Mouse (Mus musculus) C2C12 (cell line): ENCODE results near the gene Chuk. TPM values are rescaled to one million over a fixed set of nuclear protein-coding genes. Genes with fewer than 3 reads are reported as not detected.
A peak's percentile ranks its signal among the peaks of the same experiment; 100 is the strongest.

Source experiments
- H3K27me3 ChIP-seq: one replicate; pipeline ENCODE4 v1.6.1; 2011; ENCODE audit not compliant: control insufficient read depth, insufficient read depth, insufficient read length
- H3K36me3 ChIP-seq: one replicate; pipeline ENCODE4 v1.6.1; 2011; ENCODE audit not compliant: control insufficient read depth, insufficient read depth
- H3K4me3 ChIP-seq: one replicate; pipeline ENCODE4 v1.5.1; 2011; ENCODE audit warnings: mild to moderate bottlenecking, control low read depth; ENCODE audit not compliant: poor library complexity, insufficient read depth, severe bottlenecking
- H3K79me2 ChIP-seq: one replicate; pipeline ENCODE4 v1.6.1; 2011; ENCODE audit not compliant: control insufficient read depth, insufficient read depth
- H3K79me3 ChIP-seq: one replicate; pipeline ENCODE4 v1.6.1; 2011; ENCODE audit warnings: low read depth, control low read depth
- H3ac ChIP-seq: one replicate; pipeline ENCODE3; 2011; ENCODE audit warnings: low read depth; ENCODE audit not compliant: control insufficient read depth, insufficient read length
- CEBPB ChIP-seq: IDR thresholded peaks from one replicate; pipeline ENCODE4 v1.6.1; 2011; ENCODE audit warnings: low read depth, mild to moderate bottlenecking, control low read depth, moderate library complexity
- CTCF ChIP-seq: IDR thresholded peaks from one replicate; pipeline ENCODE4 v1.5.1; 2011; ENCODE audit not compliant: control insufficient read depth, insufficient read depth, insufficient read length
- FOSL1 ChIP-seq: IDR thresholded peaks from one replicate; pipeline ENCODE4 v1.8.0; 2011; ENCODE audit warnings: mild to moderate bottlenecking, low read length; ENCODE audit not compliant: poor library complexity, insufficient read depth, severe bottlenecking
- MAX ChIP-seq: IDR thresholded peaks from one replicate; pipeline ENCODE4 v1.6.1; 2011; ENCODE audit warnings: mild to moderate bottlenecking, control low read depth
- MYOD1 ChIP-seq: IDR thresholded peaks from one replicate; pipeline ENCODE4 v1.6.1; 2011; ENCODE audit warnings: low read depth; ENCODE audit not compliant: control insufficient read depth, insufficient read length
- MYOG ChIP-seq: IDR thresholded peaks from one replicate; pipeline ENCODE4 v1.6.1; 2011; ENCODE audit not compliant: control insufficient read depth, insufficient read length; ENCODE audit errors: extremely low read depth
- USF1 ChIP-seq: IDR thresholded peaks from one replicate; pipeline ENCODE4 v1.6.1; 2011; ENCODE audit warnings: low read depth, mild to moderate bottlenecking, control low read depth, moderate library complexity
- polyA plus RNA-seq: library from polyadenylated mRNA; unstranded; fragments of >200 nt; fragmentation: generic; extraction: Trizol; gene quantifications from one replicate; pipeline ENCODE4 v1.2.1, GENCODE M21; 2012; ENCODE audit warnings: missing spikeins

Gene Chuk
- polyA plus RNA-seq, 1 experiment: 9.7 TPM

- peaks cover 8% of the 10 kb centered on the region for H3K27me3 ChIP-seq
- no peak overlapping the region for H3K4me3 ChIP-seq
- peaks cover 35% of the 10 kb centered on the region for H3K36me3 ChIP-seq
- peaks cover 13% of the 10 kb centered on the region for H3K79me3 ChIP-seq
- no peak for TF ChIP-seq USF1
- H3ac ChIP-seq: peak overlapping the region; percentile 44
- peaks cover 28% of the 10 kb centered on the region for H3K79me2 ChIP-seq
Observed at GRCm38 (mm10) chr19:44146568-44146879, 39.2 kb upstream of the Chuk start.

GRCm38 (mm10) chr19:44145702-44146567 lies 38.7 kb upstream of the Chuk start, which contains the start of gene Bloc1s2:
Bloc1s2 (minus strand) TSS chr19:44146446.
- peak within 1 kb of the TSS; percentile 63 for H3ac ChIP-seq
- H3K79me2 ChIP-seq: peaks cover 28% of the 10 kb centered on the region
- peak within 1 kb of the TSS; percentile 79 for H3K4me3 ChIP-seq
- H3K27me3 ChIP-seq: peaks cover 8% of the 10 kb centered on the region
- peaks cover 41% of the 10 kb centered on the region for H3K36me3 ChIP-seq
- H3K79me3 ChIP-seq: peaks cover 13% of the 10 kb centered on the region
- TF ChIP-seq CTCF (no peak), MYOG (no peak), MAX (peak; percentile 13)

DNA sequence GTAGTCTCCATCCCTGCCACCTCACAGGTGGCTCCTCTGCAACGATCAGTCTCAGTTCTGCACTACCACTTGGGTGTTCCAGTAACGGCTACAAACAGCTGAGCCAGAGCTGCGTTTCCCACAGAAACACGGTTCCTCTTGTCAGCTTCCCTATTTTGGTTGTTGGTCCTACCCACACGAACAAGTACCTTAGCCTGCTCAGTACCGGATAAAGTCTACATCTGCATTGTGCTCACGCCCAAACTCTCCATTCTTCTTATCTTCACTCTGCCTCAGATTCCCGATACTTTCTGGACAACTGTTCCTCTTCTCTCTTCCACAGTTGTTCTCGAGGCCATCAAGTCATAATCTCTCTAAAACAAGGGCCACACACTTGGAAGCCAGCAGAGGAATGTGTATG lies 37.1 kb upstream of the Chuk start:
- H3ac ChIP-seq: no peak overlapping the region
- TF ChIP-seq USF1 (no peak), MYOD1 (no peak), MAX (no peak), CEBPB (no peak), FOSL1 (no peak), MYOG (no peak), CTCF (no peak)
- H3K79me3 ChIP-seq: peaks cover 13% of the 10 kb centered on the region
- peaks cover 28% of the 10 kb centered on the region for H3K79me2 ChIP-seq
- H3K36me3 ChIP-seq: peaks cover 57% of the 10 kb centered on the region
- H3K27me3 ChIP-seq: peaks cover 3% of the 10 kb centered on the region
- no peak overlapping the region for H3K4me3 ChIP-seq

- Histone ChIP-seq H3K79me3 (peaks cover 25% of the 10 kb centered on the region), H3K4me3 (peak overlapping the region; percentile 86), H3ac (no peak overlapping the region), H3K79me2 (peaks cover 34% of the 10 kb centered on the region), H3K27me3 (no peaks in the 10 kb centered on the region), H3K36me3 (peaks cover 43% of the 10 kb centered on the region)
- TF ChIP-seq CEBPB: no peak
- TF ChIP-seq USF1: no peak
- no peak for TF ChIP-seq MYOD1
- no peak for TF ChIP-seq CTCF
- no peak for TF ChIP-seq MAX
- TF ChIP-seq FOSL1: no peak
- TF ChIP-seq MYOG: no peak
Observed at GRCm38 (mm10) chr19:44135960-44136485, 28.7 kb upstream of the Chuk start.

GRCm38 (mm10) chr19:44135072-44135959 lies 28.0 kb upstream of the Chuk start, which contains the start of gene Cwf19l1:
Cwf19l1 (minus strand) TSS chr19:44135876.
- H3K79me2 ChIP-seq: peaks cover 34% of the 10 kb centered on the region
- H3K79me3 ChIP-seq: peaks cover 25% of the 10 kb centered on the region
- H3K4me3 ChIP-seq: peak within 1 kb of the TSS; percentile 86
- peak within 1 kb of the TSS; percentile 86 for H3ac ChIP-seq
- H3K27me3 ChIP-seq: no peaks in the 10 kb centered on the region
- TF ChIP-seq USF1 (no peak), FOSL1 (no peak), MYOD1 (no peak), MYOG (no peak), CTCF (no peak), MAX (no peak), CEBPB (no peak)
- H3K36me3 ChIP-seq: peaks cover 43% of the 10 kb centered on the region

DNA sequence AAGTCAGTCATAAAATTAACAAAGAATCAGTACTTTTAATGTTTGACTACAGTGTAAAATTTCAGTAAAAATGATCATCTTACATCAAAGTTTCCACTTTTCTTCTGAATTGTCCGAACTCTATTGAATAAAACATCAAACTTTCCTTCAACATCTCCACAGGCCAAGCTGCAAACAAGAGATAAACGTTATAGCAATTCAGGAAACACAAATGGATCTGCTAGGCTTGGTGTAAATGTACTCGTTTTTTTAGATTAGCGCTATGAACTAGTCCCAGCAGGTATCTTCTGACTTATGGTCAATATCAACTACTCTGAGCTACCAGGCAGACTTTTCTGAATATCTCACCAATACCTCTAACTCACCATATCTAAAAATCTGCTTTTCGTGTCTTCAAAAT lies 25.6 kb upstream of the Chuk start:
- Histone ChIP-seq H3K79me3 (peaks cover 25% of the 10 kb centered on the region), H3K36me3 (peaks cover 43% of the 10 kb centered on the region), H3K4me3 (no peak overlapping the region), H3ac (no peak overlapping the region), H3K79me2 (peaks cover 34% of the 10 kb centered on the region), H3K27me3 (no peaks in the 10 kb centered on the region)
- no peak for TF ChIP-seq MYOD1
- TF ChIP-seq MAX: no peak
- no peak for TF ChIP-seq FOSL1
- TF ChIP-seq MYOG: no peak
- no peak for TF ChIP-seq CTCF
- no peak for TF ChIP-seq USF1
- no peak for TF ChIP-seq CEBPB
